Mouse (Mus musculus): Measurements from ENCODE around the gene Olfr1412. TPM values are rescaled to one million over a fixed set of nuclear protein-coding genes. Genes with fewer than 3 reads are reported as not detected.

Olfr1412 gene
- polyA plus RNA-seq, 1 experiment: not detected

DNA sequence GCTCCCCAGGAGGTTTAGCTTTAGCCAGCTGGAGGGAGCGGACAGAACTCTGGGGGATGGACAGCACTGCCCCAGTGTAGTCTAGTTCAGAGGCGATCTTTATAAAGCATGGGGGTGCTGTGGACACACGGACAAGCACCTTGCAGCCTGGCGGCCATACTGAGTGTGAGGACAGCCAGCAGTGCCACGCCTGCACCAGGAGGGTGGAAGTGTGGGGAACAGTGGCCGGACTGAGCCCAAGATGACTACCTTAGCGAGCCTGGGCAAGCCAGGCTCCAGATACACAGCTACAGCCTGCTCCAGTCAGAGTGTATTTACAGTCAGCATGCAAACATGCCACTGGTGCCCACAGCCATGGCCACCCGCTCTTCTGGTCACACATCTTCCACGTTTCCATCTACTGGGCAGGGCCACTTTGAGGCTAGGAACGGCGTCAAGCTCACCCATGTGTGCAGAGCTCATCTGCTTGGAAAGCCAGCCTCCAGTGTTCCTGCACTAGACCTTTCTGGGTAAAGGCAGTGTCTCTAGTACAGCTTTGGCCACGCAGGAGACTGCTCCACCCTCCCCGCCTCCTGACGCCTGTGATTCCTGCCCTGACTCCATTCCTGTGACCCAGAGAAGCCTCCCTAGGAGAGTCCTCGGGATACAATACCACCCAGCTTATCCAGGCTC is 52.1 kb downstream of the Olfr1412 start:
- no peak for DNase-seq (ENCODE audit: low spot score)

DNA sequence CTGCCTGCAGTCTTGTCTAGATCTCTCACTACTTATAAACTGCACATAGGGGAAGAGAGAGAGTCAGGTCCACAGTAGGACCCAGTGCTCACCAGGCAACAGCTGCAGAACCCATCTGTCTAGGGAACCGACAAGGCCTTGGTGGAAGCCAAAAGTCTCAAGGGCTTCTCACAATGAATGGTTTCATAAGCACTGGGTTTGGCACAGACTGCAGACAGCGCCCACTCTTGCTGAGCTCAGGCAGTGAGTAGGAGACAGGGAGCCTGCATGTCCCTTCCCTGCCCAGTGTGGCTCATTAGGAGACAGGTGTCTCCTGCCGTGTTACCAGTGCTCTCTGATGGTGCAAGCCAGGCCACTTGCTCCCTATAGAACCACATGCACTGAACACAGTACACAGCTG is 52.6 kb downstream of the Olfr1412 start:
- DNase-seq (ENCODE audit: low spot score): no peak

DNA sequence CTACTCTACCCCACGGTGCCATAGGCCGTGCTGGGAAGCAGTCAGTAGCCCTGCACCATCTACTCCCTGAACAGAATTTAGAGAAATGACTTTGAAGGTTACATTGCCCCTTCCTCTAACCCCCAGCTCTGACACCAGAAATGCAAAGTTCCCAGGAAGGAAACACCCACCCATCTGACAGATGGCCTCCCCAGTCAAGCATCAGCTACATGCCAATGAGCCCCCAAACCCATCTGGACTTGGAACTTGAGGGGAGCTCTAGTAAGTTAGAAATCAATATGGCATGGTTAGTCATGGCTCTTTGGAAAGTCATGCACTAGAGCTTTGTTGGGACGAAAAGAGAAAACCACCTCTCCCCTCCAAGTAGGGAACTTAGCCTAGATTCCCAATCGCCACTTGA is 53.2 kb downstream of the Olfr1412 start:
- DNase-seq (ENCODE audit: low spot score): no peak

DNA sequence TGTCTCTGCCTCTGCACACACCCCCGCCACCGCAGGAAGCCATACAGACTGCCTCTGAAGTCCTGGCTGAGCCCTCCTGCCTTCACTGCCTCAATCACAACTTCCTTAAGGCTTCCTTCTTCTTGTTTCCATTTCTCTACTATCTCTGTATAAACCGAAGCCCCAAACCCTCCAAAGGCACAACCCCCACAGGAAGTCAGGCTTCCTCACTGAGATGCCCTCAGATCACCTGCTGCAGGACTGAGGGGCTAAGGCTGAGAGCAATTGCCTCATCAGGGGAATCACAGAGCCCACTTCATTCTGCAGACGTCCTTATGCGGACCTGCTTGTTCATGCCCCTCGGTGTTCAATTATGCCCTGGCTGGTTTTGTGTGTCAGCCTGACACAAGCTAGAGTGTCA is 54.8 kb downstream of the Olfr1412 start:
- DNase-seq (ENCODE audit: low spot score): peak; percentile 11

Other genes starting within 250 kb of the Olfr1412 start
- 94.5 and 96.3 TPM in 2 replicates for gene Ndufa10, start 111.9 kb upstream of the Olfr1412 start, polyA plus RNA-seq (2012; rRNA removed)
- gene Olfr1416, start 100.7 kb upstream of the Olfr1412 start, polyA plus RNA-seq (2012; rRNA removed): not detected in 2 replicates
- not detected in 2 replicates for gene Olfr1415, start 89.7 kb upstream of the Olfr1412 start, polyA plus RNA-seq (2012; rRNA removed)
- not detected in 2 replicates for gene Olfr1414, start 67.1 kb upstream of the Olfr1412 start, polyA plus RNA-seq (2012; rRNA removed)
- not detected in 2 replicates for gene Olfr1413, start 14.5 kb upstream of the Olfr1412 start, polyA plus RNA-seq (2012; rRNA removed)
- not detected in 2 replicates for gene Olfr1411, start 8.6 kb downstream of the Olfr1412 start, polyA plus RNA-seq (2012; rRNA removed)
- gene Olfr1410, start 20.0 kb downstream of the Olfr1412 start, polyA plus RNA-seq (2012; rRNA removed): not detected in 2 replicates
- gene Olfr12, start 32.0 kb downstream of the Olfr1412 start, polyA plus RNA-seq (2012; rRNA removed): not detected in 2 replicates
- gene Cops9, start 56.2 kb downstream of the Olfr1412 start, polyA plus RNA-seq (2012; rRNA removed): 247 and 282 TPM in 2 replicates
- 0.14 and 0.15 TPM in 2 replicates for gene Otos, start 63.1 kb downstream of the Olfr1412 start, polyA plus RNA-seq (2012; rRNA removed)
- 14.0 and 18.3 TPM in 2 replicates for gene Gpc1, start 245.9 kb downstream of the Olfr1412 start, polyA plus RNA-seq (2012; rRNA removed)